In genomic region chr3:144166439-144167155, GRCm38 (mm10) we compare ENCODE assay signal across 12 mouse cellular contexts.
"Had no signal": no experiment of that assay in that cellular context is flagged by ENCODE, and none has a peak within 500 bp of the region (broad histone marks: within the 10 kb centered on the region; RNA-seq: fewer than 3 reads in every experiment).

No protein-coding gene starts in this region.

- DNase-seq: kidney, postnatal 10 days; kidney, postnatal 4 days; liver; liver, embryonic 13.5 days; liver, postnatal 0 days; midbrain, embryonic 14.5 days; right cerebral cortex, adult 18-20 months; right cerebral cortex, postnatal 25 days; thymus, postnatal 14 days had no signal

- H3K27ac ChIP-seq: limb, embryonic 12.5 days; liver, embryonic 13.5 days; neural tube, embryonic 15.5 days had no signal

- H3K4me3 ChIP-seq: limb, embryonic 12.5 days; liver, embryonic 13.5 days; myocyte; neural tube, embryonic 15.5 days had no signal
